Mouse (Mus musculus) cortical plate, adult 2 months (tissue): ENCODE results near the gene Prcp. TPM values are rescaled to one million over a fixed set of nuclear protein-coding genes. Genes with fewer than 3 reads are reported as not detected.
"Not testable (repeated sequence)": the region's sequence is repeated elsewhere in the genome, so short reads cannot be mapped to it uniquely, and the experiment has no call there.

Source experiments
- H3K27ac ChIP-seq: fragments of 200-500 bp; 2 replicates; pipeline ENCODE4 v1.5.1; 2012; ENCODE audit warnings: low read length, control low read depth, inconsistent platforms; ENCODE audit not compliant: insufficient read depth
- H3K4me1 ChIP-seq: fragments of 200-500 bp; 2 replicates; pipeline ENCODE4 v1.6.1; 2011; ENCODE audit warnings: low read length; ENCODE audit not compliant: control insufficient read depth, insufficient read depth
- H3K4me3 ChIP-seq: fragments of 200-500 bp; 2 replicates; pipeline ENCODE4 v1.5.1; 2011; ENCODE audit warnings: mild to moderate bottlenecking, low read length, control low read depth; ENCODE audit not compliant: insufficient read depth
- CTCF ChIP-seq: fragments of 200-500 bp; IDR thresholded peaks from 2 replicates; pipeline ENCODE4 v1.5.1; 2011; ENCODE audit warnings: mild to moderate bottlenecking, control low read depth, low read length; ENCODE audit not compliant: insufficient read depth; ENCODE audit errors: extremely low read depth
- POLR2A ChIP-seq: fragments of 200-500 bp; IDR thresholded peaks from 2 replicates; pipeline ENCODE4 v1.6.1; 2011; ENCODE audit warnings: mild to moderate bottlenecking, low read length, control low read depth; ENCODE audit not compliant: insufficient read depth; ENCODE audit errors: extremely low read depth
- polyA plus RNA-seq: library from polyadenylated mRNA; depleted of rRNA; stranded (reverse); fragments of >200 nt; gene quantifications from 2 replicates; pipeline ENCODE4 v1.2.3, GENCODE M21; 2012; rRNA removed

Prcp gene
- polyA plus RNA-seq, 1 experiment, result 11.3 TPM

DNA sequence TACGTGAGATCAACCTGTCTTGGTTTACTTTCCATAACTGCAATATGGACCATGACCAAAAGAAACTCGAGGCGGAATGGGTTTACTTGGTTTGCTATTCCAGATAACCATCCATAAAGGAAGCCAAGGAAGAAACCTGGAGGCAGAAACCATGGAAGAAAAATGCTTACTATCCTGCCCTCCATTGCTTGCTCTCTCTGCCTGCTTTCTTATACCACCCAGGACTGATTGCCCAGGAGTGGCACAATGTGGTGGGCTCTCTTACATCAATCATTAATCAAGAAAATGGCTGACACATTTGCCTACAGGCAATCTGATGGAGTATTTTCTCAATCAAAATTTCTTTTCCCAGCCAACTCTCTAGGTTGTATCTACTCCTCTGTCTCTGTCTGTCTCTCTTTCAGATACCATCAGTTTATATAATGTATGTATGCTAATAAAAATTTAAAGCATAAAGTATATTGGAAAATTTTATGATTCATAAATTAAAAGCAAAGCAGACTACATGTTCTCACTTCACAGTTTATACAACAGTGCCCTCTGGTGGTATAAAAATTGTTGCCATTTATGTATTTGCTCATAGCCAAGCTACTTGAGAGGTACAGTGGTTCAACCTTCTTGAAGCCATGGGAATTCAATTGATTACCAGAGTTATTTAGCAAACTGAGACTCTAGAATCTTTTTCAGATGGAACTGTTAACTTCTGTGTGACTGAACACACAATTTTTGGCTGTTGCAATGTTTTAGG is 90.7 kb downstream of the Prcp start:
- Histone ChIP-seq H3K4me1 (no peaks in the 10 kb centered on the region), H3K27ac (no peak overlapping the region), H3K4me3 (no peak overlapping the region)
- TF ChIP-seq POLR2A (no peak), CTCF (0 out of 2 replicates have a peak, but pooled peaks have one; percentile 8)

DNA sequence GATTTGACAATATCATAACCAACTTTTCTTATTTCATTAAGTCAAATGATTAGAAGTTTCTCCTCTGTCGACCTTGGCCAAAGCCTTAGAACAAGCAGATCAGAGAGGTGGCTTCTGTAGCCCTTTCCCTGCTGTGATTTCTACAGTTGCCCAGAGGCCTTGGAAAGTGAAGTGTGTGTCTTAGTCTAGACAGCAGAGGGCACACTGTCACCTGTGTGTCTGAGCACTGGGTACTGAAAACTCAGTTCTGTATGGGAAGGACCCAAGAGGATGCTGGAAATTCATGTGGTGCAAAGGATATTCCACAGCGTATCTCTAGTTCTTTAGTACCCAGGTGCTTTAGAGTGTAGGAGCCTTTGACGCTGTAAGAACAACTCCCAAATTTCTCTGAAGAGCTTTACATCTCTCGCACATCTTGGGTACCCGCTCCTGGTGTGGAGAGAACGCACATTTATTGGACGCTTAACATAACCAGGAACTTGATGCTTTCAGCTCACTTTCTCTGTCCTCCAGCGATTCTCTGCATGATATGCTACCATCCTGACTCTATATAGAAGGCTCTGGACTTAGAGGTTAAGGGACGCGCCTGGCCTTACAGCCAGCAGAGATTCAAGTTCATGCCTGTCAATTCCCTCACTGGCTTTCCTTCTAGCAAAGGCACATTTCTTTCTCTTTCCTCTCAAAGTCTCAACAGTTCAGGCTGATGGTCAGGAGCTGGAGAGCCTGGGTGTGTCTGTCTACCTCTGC is 93.3 kb downstream of the Prcp start:
- Histone ChIP-seq H3K4me1 (no peaks in the 10 kb centered on the region), H3K4me3 (no peak overlapping the region), H3K27ac (no peak overlapping the region)
- no peak for TF ChIP-seq POLR2A
- TF ChIP-seq CTCF, result peak; percentile 88

DNA sequence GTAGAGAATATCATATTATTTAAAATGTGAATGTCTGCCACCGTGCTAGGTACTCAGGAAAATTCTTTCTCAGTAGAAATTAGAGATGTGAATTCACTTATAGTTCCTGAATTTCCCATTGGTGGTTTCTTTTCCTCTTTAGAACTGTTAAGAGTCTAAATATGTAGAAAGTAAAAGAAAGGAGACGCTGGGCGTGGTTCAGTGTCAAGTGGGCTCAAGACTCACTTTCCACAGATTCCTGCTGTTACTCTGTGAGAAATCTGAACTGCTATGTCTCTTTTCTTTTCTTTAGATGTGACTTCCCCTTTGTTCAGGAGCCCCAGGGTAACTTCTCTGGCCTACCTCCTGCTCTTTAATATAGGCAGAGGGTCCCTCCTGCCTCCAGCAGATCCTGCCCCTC is 103.2 kb downstream of the Prcp start:
- Histone ChIP-seq H3K4me3 (no peak overlapping the region), H3K4me1 (no peaks in the 10 kb centered on the region), H3K27ac (no peak overlapping the region)
- no peak for TF ChIP-seq POLR2A
- TF ChIP-seq CTCF, result no peak

DNA sequence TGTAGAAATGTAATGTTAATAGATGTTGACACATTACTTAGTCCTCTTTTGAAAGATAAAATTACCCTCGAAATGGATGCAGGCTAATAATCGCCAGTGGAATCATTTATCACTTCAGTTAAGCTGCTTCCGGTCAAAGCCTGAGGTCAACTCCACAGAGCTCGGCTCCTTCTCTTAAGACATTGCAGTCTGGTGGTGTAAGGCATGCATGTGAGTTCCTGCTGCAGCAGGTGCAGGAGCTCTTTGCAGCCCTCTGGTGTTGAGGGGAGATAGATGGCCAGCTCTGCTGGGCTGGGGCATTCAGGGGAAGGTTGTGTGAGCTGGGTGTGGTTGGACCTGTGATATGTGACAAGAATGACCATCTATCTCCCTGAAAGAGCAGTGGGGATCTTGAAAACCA is 104.0 kb downstream of the Prcp start:
- H3K4me3 ChIP-seq, result no peak overlapping the region
- H3K4me1 ChIP-seq, result no peaks in the 10 kb centered on the region
- TF ChIP-seq POLR2A, result no peak
- H3K27ac ChIP-seq, result no peak overlapping the region

- not testable (repeated sequence) for H3K4me1 ChIP-seq, H3K27ac ChIP-seq, H3K4me3 ChIP-seq
Measured at GRCm38 (mm10) chr7:92978720-92979119, 104.5 kb downstream of the Prcp start.

DNA sequence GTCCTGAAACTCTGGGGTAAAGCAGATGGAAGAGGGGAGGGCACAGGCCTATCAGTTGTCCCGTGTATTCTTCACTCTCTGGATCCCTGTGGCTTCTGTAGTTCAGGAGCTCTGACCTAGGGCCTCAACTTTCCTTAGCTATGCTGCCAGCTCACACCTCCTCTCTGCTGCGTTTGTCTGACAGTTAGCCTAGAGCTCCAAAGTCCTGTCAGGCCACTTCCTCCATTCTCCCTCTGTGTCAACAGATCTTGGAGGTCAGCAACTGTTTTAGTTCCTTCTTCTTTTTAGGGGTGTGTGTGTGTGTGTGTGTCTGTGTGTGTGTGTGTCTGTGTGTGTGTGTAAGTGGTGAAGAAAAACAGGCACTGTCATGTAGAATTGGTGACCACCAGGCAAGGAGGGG is 106.5 kb downstream of the Prcp start:
- TF ChIP-seq POLR2A (no peak), CTCF (no peak)
- Histone ChIP-seq H3K27ac (no peak overlapping the region), H3K4me1 (no peaks in the 10 kb centered on the region), H3K4me3 (no peak overlapping the region)

- no peak for TF ChIP-seq CTCF
- no peak for TF ChIP-seq POLR2A
- Histone ChIP-seq H3K4me1 (no peaks in the 10 kb centered on the region), H3K4me3 (no peak overlapping the region), H3K27ac (no peak overlapping the region)
Measured at GRCm38 (mm10) chr7:92981864-92982263, 107.6 kb downstream of the Prcp start.

Other genes starting within 250 kb of the Prcp start
- gene Ankrd42, start 237.3 kb upstream of the Prcp start, polyA plus RNA-seq, result 11.8 and 14.0 TPM in 2 replicates
- 27.1 and 29.8 TPM in 2 replicates for gene Pcf11, start 204.5 kb upstream of the Prcp start, polyA plus RNA-seq
- gene Rab30, start 132.9 kb upstream of the Prcp start, polyA plus RNA-seq, result 15.3 and 15.4 TPM in 2 replicates
- 0.30 and 0.35 TPM in 2 replicates for gene Ddias, start 223 bp upstream of the Prcp start, polyA plus RNA-seq
- 18.5 and 21.8 TPM in 2 replicates for gene Fam181b, start 205.4 kb downstream of the Prcp start, polyA plus RNA-seq